9 mouse cellular contexts compared by ENCODE assay signal in the genomic region with DNA sequence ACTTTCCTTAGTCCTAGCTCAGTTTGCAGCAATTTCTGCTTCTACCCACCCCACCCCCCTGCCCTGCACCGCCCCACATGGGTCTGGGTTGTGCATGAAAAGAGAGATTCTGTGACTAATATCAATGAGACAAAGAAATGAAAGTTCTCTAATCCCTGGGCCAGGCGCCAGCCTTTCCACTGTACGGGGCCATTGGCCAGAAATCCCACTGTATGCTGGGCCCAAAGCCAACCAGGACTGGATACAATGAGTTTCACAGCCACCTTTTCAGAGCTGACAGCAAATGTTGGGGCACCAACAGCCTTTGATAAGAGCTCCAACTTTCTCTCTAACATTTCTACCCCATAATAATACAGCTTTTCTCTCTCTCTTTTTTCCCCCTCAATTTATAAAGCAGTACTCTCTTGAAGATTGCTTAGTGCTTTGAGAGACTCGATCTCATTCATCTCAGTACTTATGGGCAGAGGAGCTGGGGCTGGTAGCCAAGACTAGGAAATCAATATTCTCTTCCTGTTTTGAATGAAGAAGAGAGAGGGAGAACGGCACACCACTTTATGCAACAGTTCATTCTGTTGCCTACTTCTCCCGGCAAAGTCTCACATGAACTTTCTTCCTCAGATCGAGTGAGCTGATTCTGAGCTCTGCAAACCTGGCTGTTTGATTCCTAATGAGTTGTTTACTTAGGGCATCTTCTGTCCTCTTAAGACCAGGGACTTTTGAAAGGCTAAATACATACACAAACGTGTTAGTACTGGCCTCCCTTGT. TPM values are rescaled to one million over a fixed set of nuclear protein-coding genes. Genes with fewer than 3 reads are reported as not detected.
DNase-seq lines count a peak whose midpoint lies in the region; ATAC-seq and TF ChIP-seq lines count a peak whose summit lies in the region.
"Had no signal": no experiment of that assay in that cellular context is flagged by ENCODE, and none has a peak within 500 bp of the region (broad histone marks: within the 10 kb centered on the region; RNA-seq: fewer than 3 reads in every experiment).

No protein-coding gene starts in this region.

- no peaks in the 10 kb centered on the region for H3K9me3 ChIP-seq in lung, postnatal 0 days (ENCODE audit: low read length)
- H3K9me3 ChIP-seq: G1E had no signal

- no peak overlapping the region for H3K9ac ChIP-seq in lung, postnatal 0 days (replicated peaks; ENCODE audit: low read depth)

- ATAC-seq in lung, postnatal 0 days, result peak; percentile 69
- ATAC-seq in erythroid progenitor cell, adult 5-6 weeks (replicated peaks; ENCODE audit: low FRiP score, poor library complexity, severe bottlenecking), result no peak

- WGBS in lung, postnatal 0 days, result 13% methylated on average over 8 of the region's 8 CpGs

- TF ChIP-seq EP300 in lung, postnatal 0 days (IDR thresholded peaks at IDR 0.05), result no peak

- H3K4me2 ChIP-seq in lung, postnatal 0 days (replicated peaks; ENCODE audit: low read depth, low read length), result no peak overlapping the region; the same call in 1 of the 2 replicates

- DNase-seq in 3134 (ENCODE audit: extremely low read depth, insufficient read length, low spot score), result peak; percentile 69
- peak; percentile 53 for DNase-seq in cerebellum, adult 11-12 months
- peak; percentile 82 to 83 for DNase-seq in frontal cortex, postnatal 10 days (ENCODE audit: low spot score in 2 of 2)
- peak; percentile 94 for DNase-seq in heart, postnatal 4 days
- DNase-seq in layer of hippocampus, adult 9-10 months (ENCODE audit: low spot score), result peak; percentile 89
- DNase-seq in lung, postnatal 0 days (ENCODE audit: low spot score), result peak; percentile 68
- peak; percentile 33 for DNase-seq in skeletal muscle tissue, adult 2 months (ENCODE audit: low read depth, low spot score)

- no peak overlapping the region for H3K27ac ChIP-seq in lung, postnatal 0 days (ENCODE audit: low read length)

- no peak for TF ChIP-seq CTCF in lung, postnatal 0 days (IDR thresholded peaks at IDR 0.05)

- no peak overlapping the region for H3K4me3 ChIP-seq in lung, postnatal 0 days (ENCODE audit: low read depth, low read length)

- no peaks in the 10 kb centered on the region for H3K27me3 ChIP-seq in lung, postnatal 0 days (replicated peaks; ENCODE audit: insufficient read depth, low read length)

- no peaks in the 10 kb centered on the region for H3K36me3 ChIP-seq in lung, postnatal 0 days (ENCODE audit: insufficient read depth, low read length)
- H3K36me3 ChIP-seq: G1E had no signal

- H3K4me1 ChIP-seq in lung, postnatal 0 days (ENCODE audit: insufficient read depth, low read depth, low read length), result peaks cover 10% of the 10 kb centered on the region; the same call in 1 of the 2 replicates

RNA-seq across cellular contexts. Expression of a gene that starts 9.2 kb away (rescaled TPM):
- total RNA-seq in heart, postnatal 4 days (2021), result 100 to 1,000 TPM; 104 to 106 TPM
- 15.6 and 17.5 TPM in 2 replicates for polyA plus RNA-seq in lung, postnatal 0 days (2015; fragmentation: Nextera tagmentation; extraction: Ambion mirVana)
- total RNA-seq in erythroid progenitor cell, adult 5-6 weeks (2015; ENCODE audit: low replicate concordance), result not detected in 2 replicates
- not detected in 2 replicates for total RNA-seq in erythroid progenitor cell, adult 5-6 weeks (2017; ENCODE audit: low replicate concordance)
- total RNA-seq: G1E had no signal
- polyA plus RNA-seq: G1E had no signal

Comparison
In these comparisons a context has a peak if more than half of its experiments do, and no peak if none do; other contexts are left out.
1. DNase-seq: peak in every context shown above with its lines; median percentile 94 in heart, postnatal 4 days; 89 in layer of hippocampus, adult 9-10 months; 82 in frontal cortex, postnatal 10 days; 69 in 3134; 68 in lung, postnatal 0 days; 53 in cerebellum, adult 11-12 months; 33 in skeletal muscle tissue, adult 2 months.
2. RNA of a gene that starts 9.2 kb away (total RNA-seq): 104 to 106 TPM in heart, postnatal 4 days; not detected in erythroid progenitor cell, adult 5-6 weeks; every median in the first group is over 100 times any median in the second.